Mouse (Mus musculus): ENCODE results near the gene Mettl7a2. TPM values are rescaled to one million over a fixed set of nuclear protein-coding genes. Genes with fewer than 3 reads are reported as not detected.
"Not testable (repeated sequence)": the region's sequence is repeated elsewhere in the genome, so short reads cannot be mapped to it uniquely, and the experiment has no call there.

Gene Mettl7a2
- not detected in 2 replicates for polyA plus RNA-seq (2015; fragmentation: Nextera tagmentation; extraction: Ambion mirVana)

GRCm38 (mm10) chr15:100352711-100353250 is at the start of gene Mettl7a2, which contains the start of gene Methig1:
TSS of gene Mettl7a2 (plus strand) at chr15:100353200.
TSS of gene Methig1 (plus strand) at chr15:100353149.
- Histone ChIP-seq H3K27me3 (no peaks in the 10 kb centered on the region), H3K4me1 (0 out of 2 replicates have a peak, but pooled peaks cover 4% of the 10 kb centered on the region), H3K36me3 (no peaks in the 10 kb centered on the region), H3K9ac (no peak within 1 kb of the TSS), H3K4me3 (replicated peaks) (no peak within 1 kb of the TSS), H3K9me3 (replicated peaks) (no peaks in the 10 kb centered on the region), H3K27ac (replicated peaks) (no peak within 1 kb of the TSS), H3K4me2 (replicated peaks) (no peak within 1 kb of the TSS)
- 61% methylated on average over 10 of the region's 10 CpGs for WGBS
- ATAC-seq (ENCODE audit: insufficient number of reproducible peaks, low FRiP score, low TSS enrichment, low read depth): no peak

- ATAC-seq (ENCODE audit: insufficient number of reproducible peaks, low FRiP score, low TSS enrichment, low read depth): no peak
- Histone ChIP-seq H3K4me1 (no peaks in the 10 kb centered on the region), H3K4me3 (replicated peaks) (peak overlapping the region; percentile 57), H3K27ac (replicated peaks) (0 out of 2 replicates have a peak overlapping the region, but pooled peaks have one; percentile 84), H3K36me3 (no peaks in the 10 kb centered on the region), H3K9me3 (replicated peaks) (no peaks in the 10 kb centered on the region), H3K9ac (no peak overlapping the region), H3K27me3 (no peaks in the 10 kb centered on the region), H3K4me2 (replicated peaks) (peak overlapping the region; percentile 81)
- 47% methylated on average over 8 of the region's 8 CpGs for WGBS
Measured at GRCm38 (mm10) chr15:100303428-100304018, 49.5 kb upstream of the Mettl7a2 start.

GRCm38 (mm10) chr15:100304019-100304991 is 48.7 kb upstream of the Mettl7a2 start, which contains the start of gene Mettl7a1:
TSS of gene Mettl7a1 (plus strand) at chr15:100304140.
- ATAC-seq (ENCODE audit: insufficient number of reproducible peaks, low FRiP score, low TSS enrichment, low read depth): peak; percentile 56; the same call in 1 of the 2 replicates
- Histone ChIP-seq H3K4me3 (replicated peaks) (peak within 1 kb of the TSS; percentile 57), H3K36me3 (no peaks in the 10 kb centered on the region), H3K9me3 (replicated peaks) (no peaks in the 10 kb centered on the region), H3K4me2 (replicated peaks) (peak within 1 kb of the TSS; percentile 81), H3K4me1 (no peaks in the 10 kb centered on the region), H3K27ac (replicated peaks) (peak within 1 kb of the TSS; percentile 84), H3K27me3 (no peaks in the 10 kb centered on the region), H3K9ac (peak within 1 kb of the TSS; percentile 26)
- WGBS: 2% methylated on average over 23 of the region's 30 CpGs

GRCm38 (mm10) chr15:100306201-100306600 is 46.8 kb upstream of the Mettl7a2 start:
- no peak overlapping the region for H3K4me3 ChIP-seq (replicated peaks)
- H3K4me2 ChIP-seq (replicated peaks): no peak overlapping the region
- H3K36me3 ChIP-seq: no peaks in the 10 kb centered on the region
- H3K4me1 ChIP-seq: no peaks in the 10 kb centered on the region
- WGBS: 70% methylated on average over 2 of the region's 2 CpGs
- H3K9me3 ChIP-seq (replicated peaks): no peaks in the 10 kb centered on the region
- H3K27ac ChIP-seq (replicated peaks): no peak overlapping the region
- no peak overlapping the region for H3K9ac ChIP-seq
- ATAC-seq (ENCODE audit: insufficient number of reproducible peaks, low FRiP score, low TSS enrichment, low read depth): no peak
- H3K27me3 ChIP-seq: no peaks in the 10 kb centered on the region

GRCm38 (mm10) chr15:100307438-100308096 is 45.4 kb upstream of the Mettl7a2 start:
- not testable (repeated sequence) for ATAC-seq (ENCODE audit: insufficient number of reproducible peaks, low FRiP score, low TSS enrichment, low read depth)
- 42% methylated on average over 11 of the region's 11 CpGs for WGBS

GRCm38 (mm10) chr15:100312346-100312745 is 40.7 kb upstream of the Mettl7a2 start:
- WGBS: 89% methylated on average over 2 of the region's 2 CpGs
- no peak for ATAC-seq (ENCODE audit: insufficient number of reproducible peaks, low FRiP score, low TSS enrichment, low read depth)
- no peaks in the 10 kb centered on the region for H3K9me3 ChIP-seq (replicated peaks)

More at GRCm38 (mm10) chr15:100307438-100308096, 45.4 kb upstream of the Mettl7a2 start:
- H3K27me3 ChIP-seq; H3K36me3 ChIP-seq; H3K4me1 ChIP-seq; H3K4me3 ChIP-seq (replicated peaks); H3K27ac ChIP-seq (replicated peaks); H3K9ac ChIP-seq; H3K4me2 ChIP-seq (replicated peaks); H3K9me3 ChIP-seq (replicated peaks): not testable (repeated sequence)

GRCm38 (mm10) chr15:100314448-100315145 is 38.4 kb upstream of the Mettl7a2 start:
- no peak overlapping the region for H3K9ac ChIP-seq
- H3K4me2 ChIP-seq (replicated peaks): no peak overlapping the region
- no peaks in the 10 kb centered on the region for H3K36me3 ChIP-seq
- H3K9me3 ChIP-seq (replicated peaks): no peaks in the 10 kb centered on the region
- no peaks in the 10 kb centered on the region for H3K27me3 ChIP-seq
- H3K4me3 ChIP-seq (replicated peaks): no peak overlapping the region
- H3K27ac ChIP-seq (replicated peaks): no peak overlapping the region
- WGBS: 91% methylated on average over 5 of the region's 5 CpGs
- H3K4me1 ChIP-seq: no peaks in the 10 kb centered on the region
- ATAC-seq (ENCODE audit: insufficient number of reproducible peaks, low FRiP score, low TSS enrichment, low read depth): no peak

More at GRCm38 (mm10) chr15:100312346-100312745, 40.7 kb upstream of the Mettl7a2 start:
- Histone ChIP-seq H3K4me1 (no peaks in the 10 kb centered on the region), H3K4me2 (replicated peaks) (no peak overlapping the region), H3K36me3 (no peaks in the 10 kb centered on the region), H3K9ac (no peak overlapping the region), H3K27ac (replicated peaks) (no peak overlapping the region), H3K27me3 (no peaks in the 10 kb centered on the region), H3K4me3 (replicated peaks) (no peak overlapping the region)

GRCm38 (mm10) chr15:100318014-100318671 is 34.9 kb upstream of the Mettl7a2 start:
- H3K9me3 ChIP-seq (replicated peaks); H3K4me3 ChIP-seq (replicated peaks); H3K27ac ChIP-seq (replicated peaks); H3K27me3 ChIP-seq; H3K4me2 ChIP-seq (replicated peaks); H3K4me1 ChIP-seq; H3K36me3 ChIP-seq; ATAC-seq (ENCODE audit: insufficient number of reproducible peaks, low FRiP score, low TSS enrichment, low read depth); H3K9ac ChIP-seq: not testable (repeated sequence)
- WGBS: 61% methylated on average over 4 of the region's 4 CpGs

GRCm38 (mm10) chr15:100319884-100320283 is 33.1 kb upstream of the Mettl7a2 start:
- no peaks in the 10 kb centered on the region for H3K27me3 ChIP-seq
- no peak for ATAC-seq (ENCODE audit: insufficient number of reproducible peaks, low FRiP score, low TSS enrichment, low read depth)
- WGBS: 83% methylated on average over 1 of the region's 1 CpGs
- no peak overlapping the region for H3K9ac ChIP-seq
- H3K36me3 ChIP-seq: no peaks in the 10 kb centered on the region
- H3K27ac ChIP-seq (replicated peaks): no peak overlapping the region
- H3K4me2 ChIP-seq (replicated peaks): no peak overlapping the region
- no peak overlapping the region for H3K4me3 ChIP-seq (replicated peaks)
- H3K9me3 ChIP-seq (replicated peaks): no peaks in the 10 kb centered on the region
- peaks cover 5% of the 10 kb centered on the region; the same call in 1 of the 2 replicates for H3K4me1 ChIP-seq

All from embryonic facial prominence, embryonic 15.5 days (tissue).